Mouse (Mus musculus) liver, adult 2 months (tissue): ENCODE measurements around the gene Vcan.

Source experiments
- CTCF ChIP-seq: fragments of 200-500 bp; IDR thresholded peaks from 2 replicates; pipeline ENCODE4 v1.5.1; 2011; ENCODE audit warnings: low read depth, low read length, control low read depth
- POLR2A ChIP-seq: fragments of 200-500 bp; IDR thresholded peaks from 2 replicates; pipeline ENCODE4 v1.6.1; 2011; ENCODE audit warnings: low read length, control low read depth; ENCODE audit not compliant: insufficient read depth; ENCODE audit errors: extremely low read depth

- TF ChIP-seq POLR2A (no peak), CTCF (no peak)
Measured at GRCm38 (mm10) chr13:89741766-89742685, at the start of gene Vcan.
